Mouse (Mus musculus) myocyte (in vitro differentiated cells): Measurements from ENCODE around the gene Tbx4. TPM values are rescaled to one million over a fixed set of nuclear protein-coding genes. Genes with fewer than 3 reads are reported as not detected.
A peak's percentile ranks its signal among the peaks of the same experiment; 100 is the strongest.

Experiments
- H3K27me3 ChIP-seq: one replicate; pipeline ENCODE4 v1.6.1; 2011; ENCODE audit not compliant: control insufficient read depth, insufficient read depth, insufficient read length
- H3K36me3 ChIP-seq: one replicate; pipeline ENCODE4 v1.6.1; 2011; ENCODE audit not compliant: control insufficient read depth, insufficient read depth
- H3K4me2 ChIP-seq: one replicate; pipeline ENCODE4 v1.6.1; 2011; ENCODE audit warnings: low read depth, control low read depth
- H3K4me3 ChIP-seq: one replicate; pipeline ENCODE4 v1.5.1; 2011; ENCODE audit warnings: mild to moderate bottlenecking, control low read depth, moderate library complexity
- H3K79me2 ChIP-seq: one replicate; pipeline ENCODE4 v1.6.1; 2011; ENCODE audit not compliant: control insufficient read depth, insufficient read depth
- H3ac ChIP-seq: one replicate; pipeline ENCODE4 v1.6.1; 2011; ENCODE audit not compliant: control insufficient read depth, insufficient read length
- CEBPB ChIP-seq: IDR thresholded peaks from 2 replicates; pipeline ENCODE4 v1.6.1; 2011; ENCODE audit warnings: mild to moderate bottlenecking, moderate library complexity; ENCODE audit not compliant: poor library complexity, insufficient read depth, severe bottlenecking
- E2F4 ChIP-seq: IDR thresholded peaks from one replicate; pipeline ENCODE4 v1.6.1; 2011; ENCODE audit warnings: mild to moderate bottlenecking, control low read depth, moderate library complexity; ENCODE audit not compliant: insufficient read depth
- MAX ChIP-seq: IDR thresholded peaks from one replicate; pipeline ENCODE4 v1.6.1; 2011; ENCODE audit warnings: low read depth, mild to moderate bottlenecking, control low read depth
- MYOD1 ChIP-seq, 3 experiments: IDR thresholded peaks; one replicate each; pipeline ENCODE4 v1.6.1; 2011; ENCODE audit warnings: control low read depth in 2 of 3, low read depth in 2 of 3, mild to moderate bottlenecking in 2 of 3, moderate library complexity in 1 of 3; ENCODE audit not compliant: insufficient read length in 2 of 3, control insufficient read depth in 1 of 3
- MYOG ChIP-seq, 3 experiments: IDR thresholded peaks; one replicate each; pipeline ENCODE4 v1.6.1; 2011; ENCODE audit warnings: control low read depth in 2 of 3, low read depth in 2 of 3, mild to moderate bottlenecking in 2 of 3; ENCODE audit not compliant: insufficient read length in 2 of 3, control insufficient read depth in 1 of 3, insufficient read depth in 1 of 3
- POLR2A ChIP-seq: IDR thresholded peaks from one replicate; pipeline ENCODE4 v1.6.1; 2011; ENCODE audit warnings: low read depth, mild to moderate bottlenecking, control low read depth, moderate library complexity; ENCODE audit not compliant: insufficient read length
- POLR2AphosphoS2 ChIP-seq: IDR thresholded peaks from one replicate; pipeline ENCODE4 v1.6.1; 2011; ENCODE audit warnings: low read depth, control low read depth; ENCODE audit not compliant: insufficient read length
- REST ChIP-seq: IDR thresholded peaks from one replicate; pipeline ENCODE4 v1.6.1; 2011; ENCODE audit warnings: mild to moderate bottlenecking, control low read depth, moderate library complexity; ENCODE audit not compliant: insufficient read depth, insufficient read length
- SRF ChIP-seq: IDR thresholded peaks from one replicate; pipeline ENCODE4 v1.6.1; 2011; ENCODE audit warnings: low read depth; ENCODE audit not compliant: control insufficient read depth, insufficient read length
- TCF12 ChIP-seq: IDR thresholded peaks from one replicate; pipeline ENCODE4 v1.6.1; 2011; ENCODE audit warnings: mild to moderate bottlenecking, control low read depth; ENCODE audit not compliant: poor library complexity, insufficient read depth, severe bottlenecking
- TCF3 ChIP-seq: IDR thresholded peaks from one replicate; pipeline ENCODE4 v1.6.1; 2011; ENCODE audit warnings: low read depth, control low read depth; ENCODE audit not compliant: insufficient read length
- USF1 ChIP-seq: IDR thresholded peaks from one replicate; pipeline ENCODE4 v1.6.1; 2011; ENCODE audit warnings: low read depth, mild to moderate bottlenecking, control low read depth, moderate library complexity
- polyA plus RNA-seq: library from polyadenylated mRNA; unstranded; fragments of >200 nt; fragmentation: generic; extraction: Trizol; gene quantifications from one replicate; pipeline ENCODE4 v1.2.1, GENCODE M21; 2012; ENCODE audit warnings: missing spikeins

Gene Tbx4
- 0.29 TPM for polyA plus RNA-seq

DNA sequence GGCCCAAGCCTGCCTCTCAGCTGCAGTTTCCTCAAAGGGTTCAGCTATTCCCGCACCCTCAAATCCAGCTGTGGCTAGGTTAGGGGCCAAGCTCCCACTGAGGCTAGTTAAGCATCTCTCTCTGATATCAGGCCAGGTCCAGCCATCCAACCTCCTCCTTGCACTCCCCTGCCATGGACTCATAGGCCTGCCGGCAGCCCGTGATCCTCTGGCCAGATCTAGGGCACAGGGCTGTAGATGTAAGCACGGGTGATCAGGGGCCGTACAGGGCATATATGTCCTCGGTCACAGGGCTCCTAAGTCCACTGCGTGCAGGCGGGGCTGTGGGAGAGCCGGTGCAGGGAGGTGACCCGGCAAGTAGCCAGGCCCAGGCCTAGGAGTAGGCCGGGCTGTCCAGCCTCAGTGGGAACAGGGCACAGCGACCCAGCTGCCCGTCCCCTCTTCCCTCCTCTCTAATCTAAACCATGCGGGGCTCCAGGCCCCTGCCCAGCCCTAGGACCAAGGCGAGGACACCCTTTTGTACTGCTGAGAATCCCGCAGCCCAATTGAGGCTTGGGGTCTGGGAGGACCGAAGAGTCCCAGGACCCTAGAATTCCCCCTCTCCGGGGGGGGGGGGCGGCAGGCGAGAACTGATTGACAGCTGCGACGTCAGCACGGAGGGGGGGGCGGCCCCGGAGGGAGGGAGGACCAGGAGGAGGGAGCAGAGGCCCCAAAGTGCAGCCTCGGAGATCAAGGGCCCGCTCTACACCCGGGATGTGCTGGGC, at the start of gene Tbx4:
Gene Tbx4 (plus strand): TSS at position 758 of the 764 bp plus-strand sequence.
- Histone ChIP-seq H3ac (no peak within 1 kb of the TSS), H3K4me3 (no peak within 1 kb of the TSS), H3K36me3 (no peaks in the 10 kb centered on the region), H3K4me2 (no peak within 1 kb of the TSS), H3K27me3 (peaks cover 56% of the 10 kb centered on the region), H3K79me2 (no peaks in the 10 kb centered on the region)
- no peak for TF ChIP-seq CEBPB
- no peak for TF ChIP-seq TCF3
- TF ChIP-seq USF1: no peak

DNA sequence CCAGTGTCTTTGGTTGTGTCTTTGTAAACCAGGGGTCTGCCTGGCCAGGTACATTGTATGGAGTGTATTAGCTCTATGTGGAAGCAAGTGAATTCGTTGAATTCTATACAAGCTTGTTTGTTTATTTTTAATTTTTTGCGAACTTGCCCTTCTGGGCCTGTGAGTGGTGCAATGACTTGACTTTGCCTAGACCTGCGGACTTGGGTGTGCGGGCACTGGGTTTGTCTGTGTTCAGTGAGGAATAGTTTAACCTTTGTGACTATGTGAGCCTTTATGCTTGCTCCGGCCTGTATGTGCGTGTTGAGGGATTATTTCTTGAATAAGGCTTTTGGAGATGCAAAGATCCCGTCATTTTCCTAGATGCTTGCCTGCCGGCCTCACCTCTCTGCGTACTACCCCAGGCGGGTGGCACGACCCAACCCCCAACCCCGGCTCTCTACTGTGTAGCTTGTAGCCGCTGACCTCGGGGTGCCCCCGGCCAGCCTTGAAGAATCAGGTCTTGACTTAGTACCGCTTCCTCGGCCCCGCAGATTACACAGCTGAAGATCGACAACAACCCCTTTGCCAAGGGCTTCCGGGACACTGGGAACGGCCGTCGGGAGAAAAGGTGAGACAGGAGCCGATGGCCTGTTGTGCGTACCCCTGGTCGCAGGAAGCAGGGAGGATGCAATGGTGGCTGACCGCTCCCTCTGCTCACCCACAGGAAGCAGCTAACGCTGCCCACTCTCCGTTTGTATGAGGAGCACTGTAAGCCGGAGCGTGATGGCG, 49.5 kb upstream of the Tbx4 start:
- Histone ChIP-seq H3ac (no peak overlapping the region), H3K4me3 (no peak overlapping the region), H3K79me2 (no peaks in the 10 kb centered on the region), H3K36me3 (no peaks in the 10 kb centered on the region), H3K27me3 (peaks cover 6% of the 10 kb centered on the region), H3K4me2 (no peak overlapping the region)
- TF ChIP-seq MAX: no peak
- no peak for TF ChIP-seq CEBPB
- no peak for TF ChIP-seq POLR2A
- TF ChIP-seq REST: no peak
- TF ChIP-seq POLR2AphosphoS2: no peak
- TF ChIP-seq TCF12: no peak
- no peak for TF ChIP-seq MYOD1 (IDR thresholded peaks at IDR 0.05; ENCODE audit: control insufficient read depth in 1 of 3, insufficient read length in 2 of 3, low read depth in 2 of 3)
- TF ChIP-seq MYOG (IDR thresholded peaks at IDR 0.05; ENCODE audit: control insufficient read depth in 1 of 3, insufficient read depth in 1 of 3, insufficient read length in 2 of 3, low read depth in 2 of 3): no peak
- no peak for TF ChIP-seq E2F4
- no peak for TF ChIP-seq TCF3
- no peak for TF ChIP-seq SRF
- no peak for TF ChIP-seq USF1

DNA sequence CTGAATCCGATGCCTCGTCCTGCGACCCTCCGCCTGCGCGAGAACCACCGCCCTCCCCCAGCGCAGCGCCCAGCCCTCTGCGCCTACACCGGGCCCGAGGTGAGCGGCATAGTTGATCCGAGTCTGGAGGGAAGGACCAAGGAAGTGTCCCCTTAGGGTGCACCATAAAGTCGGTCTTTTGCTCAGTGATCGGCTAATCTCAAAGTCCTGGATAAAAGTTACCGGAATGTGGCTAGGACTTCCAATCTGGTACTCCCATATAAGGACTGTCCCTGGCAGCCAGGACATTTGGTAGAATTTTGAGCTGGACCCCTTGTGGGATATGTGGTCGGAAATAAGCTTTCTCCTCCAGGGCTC, 49.0 kb upstream of the Tbx4 start:
- no peak overlapping the region for H3K4me3 ChIP-seq
- TF ChIP-seq MYOD1 (IDR thresholded peaks at IDR 0.05; ENCODE audit: control insufficient read depth in 1 of 3, insufficient read length in 2 of 3, low read depth in 2 of 3): no peak
- TF ChIP-seq USF1: no peak
- no peak for TF ChIP-seq TCF12
- no peaks in the 10 kb centered on the region for H3K36me3 ChIP-seq
- H3K4me2 ChIP-seq: no peak overlapping the region
- peaks cover under 1% of the 10 kb centered on the region for H3K27me3 ChIP-seq
- no peak overlapping the region for H3ac ChIP-seq
- H3K79me2 ChIP-seq: no peaks in the 10 kb centered on the region

DNA sequence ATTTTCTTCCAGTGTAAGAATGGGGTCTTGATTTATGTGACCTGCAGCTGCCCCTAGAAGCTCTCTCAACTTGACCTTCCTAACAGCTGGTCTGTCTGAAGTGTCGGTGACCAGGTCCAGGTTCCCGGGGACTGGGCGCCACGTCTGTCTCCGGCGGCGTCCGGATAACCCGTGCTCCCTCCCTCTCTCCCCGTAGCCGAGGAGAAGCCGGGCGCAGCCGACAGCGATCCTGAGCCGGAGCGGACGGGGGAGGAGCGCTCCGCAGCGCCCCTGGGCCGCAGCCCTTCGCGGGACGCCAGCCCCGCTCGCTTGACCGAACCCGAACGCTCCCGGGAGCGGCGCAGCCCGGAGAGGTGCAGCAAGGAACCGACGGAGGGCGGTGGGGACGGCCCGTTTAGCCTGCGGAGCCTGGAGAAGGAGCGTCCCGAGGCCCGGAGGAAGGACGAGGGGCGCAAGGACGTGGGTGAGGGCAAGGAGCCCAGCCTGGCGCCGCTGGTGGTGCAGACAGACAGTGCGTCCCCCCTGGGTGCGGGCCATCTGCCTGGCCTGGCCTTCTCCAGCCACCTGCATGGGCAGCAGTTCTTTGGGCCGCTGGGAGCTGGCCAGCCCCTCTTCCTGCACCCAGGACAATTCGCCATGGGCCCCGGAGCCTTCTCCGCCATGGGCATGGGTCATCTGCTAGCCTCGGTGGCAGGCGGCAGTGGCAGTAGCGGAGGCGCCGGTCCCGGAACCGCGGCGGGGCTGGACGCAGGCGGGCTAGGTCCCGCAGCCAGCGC, 48.4 kb upstream of the Tbx4 start:
- Histone ChIP-seq H3K79me2 (no peaks in the 10 kb centered on the region), H3K4me2 (no peak overlapping the region), H3K27me3 (no peaks in the 10 kb centered on the region), H3K36me3 (no peaks in the 10 kb centered on the region), H3ac (no peak overlapping the region), H3K4me3 (no peak overlapping the region)
- TF ChIP-seq MYOG (IDR thresholded peaks at IDR 0.05; ENCODE audit: control insufficient read depth in 1 of 3, insufficient read depth in 1 of 3, insufficient read length in 2 of 3, low read depth in 2 of 3): peak in 1 of 3 experiments; percentile 2
- no peak for TF ChIP-seq REST

DNA sequence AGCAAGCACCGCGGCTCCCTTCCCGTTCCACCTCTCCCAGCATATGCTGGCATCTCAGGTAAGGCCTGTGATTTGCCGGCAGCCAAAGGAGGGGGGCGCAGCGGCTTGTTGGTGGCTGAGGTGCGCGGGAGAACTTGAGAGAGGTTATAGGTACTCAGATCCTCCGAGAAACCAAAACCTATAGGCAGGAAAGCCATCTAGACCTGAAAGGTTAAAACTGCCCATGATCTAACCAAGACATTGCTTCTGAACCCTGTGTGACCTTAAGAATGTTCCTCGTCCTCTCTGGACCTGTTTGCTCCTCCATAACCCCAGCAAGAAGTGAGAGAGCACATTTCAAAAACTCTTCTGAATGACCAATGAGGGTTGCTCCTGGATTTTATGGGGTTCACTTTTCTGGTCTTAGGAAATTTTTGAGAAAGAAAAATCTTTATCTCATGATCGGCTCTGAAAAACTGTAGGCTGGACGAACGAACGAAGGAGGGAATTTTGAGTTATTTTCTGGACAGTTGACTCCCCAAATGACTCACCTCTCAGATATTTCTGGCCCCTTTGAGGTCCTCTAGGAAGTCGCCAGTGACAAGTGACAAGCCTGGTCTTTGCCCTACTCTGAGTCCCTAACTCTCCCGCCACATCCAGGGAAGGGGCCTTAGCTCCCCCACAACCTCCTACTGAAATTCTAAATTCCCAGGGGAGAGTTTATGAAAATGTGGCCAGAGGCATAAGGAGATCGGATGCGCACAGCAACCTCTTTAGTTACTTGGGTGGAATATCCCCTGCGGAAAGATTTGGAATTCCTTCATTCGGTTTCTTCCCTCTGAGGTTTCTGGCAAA, 47.6 kb upstream of the Tbx4 start:
- Histone ChIP-seq H3K4me3 (no peak overlapping the region), H3K4me2 (no peak overlapping the region), H3ac (no peak overlapping the region), H3K79me2 (no peaks in the 10 kb centered on the region), H3K36me3 (no peaks in the 10 kb centered on the region), H3K27me3 (no peaks in the 10 kb centered on the region)
- TF ChIP-seq TCF3 (no peak), POLR2AphosphoS2 (no peak), SRF (no peak), MYOG (IDR thresholded peaks at IDR 0.05; ENCODE audit: control insufficient read depth in 1 of 3, insufficient read depth in 1 of 3, insufficient read length in 2 of 3, low read depth in 2 of 3) (no peak), POLR2A (no peak), E2F4 (no peak), USF1 (no peak), MYOD1 (IDR thresholded peaks at IDR 0.05; ENCODE audit: control insufficient read depth in 1 of 3, insufficient read length in 2 of 3, low read depth in 2 of 3) (no peak), CEBPB (no peak), MAX (no peak), TCF12 (no peak), REST (no peak)
